Mouse (Mus musculus) cerebellum, adult 2 months (tissue): ENCODE measurements around the gene Nrxn3. TPM values are rescaled to one million over a fixed set of nuclear protein-coding genes. Genes with fewer than 3 reads are reported as not detected.
A peak's percentile ranks its signal among the peaks of the same experiment; 100 is the strongest.

Source experiments
- DNase-seq, 2 experiments: peaks; one replicate each; pipeline ENCODE4 v3.0.0; 2021
- H3K27ac ChIP-seq: fragments of 200-500 bp; 2 replicates; pipeline ENCODE4 v1.5.1; 2012; ENCODE audit warnings: low read length, control low read depth, inconsistent platforms; ENCODE audit not compliant: insufficient read depth
- H3K27me3 ChIP-seq: fragments of 200-500 bp; 2 replicates; pipeline ENCODE4 v1.6.1; 2012; ENCODE audit warnings: inconsistent platforms, mild to moderate bottlenecking, low read length, moderate library complexity; ENCODE audit not compliant: control insufficient read depth, insufficient read depth
- H3K4me1 ChIP-seq: fragments of 200-500 bp; 2 replicates; pipeline ENCODE4 v1.6.1; 2011; ENCODE audit warnings: low read length; ENCODE audit not compliant: control insufficient read depth, insufficient read depth
- H3K4me3 ChIP-seq: fragments of 200-500 bp; replicated peaks from 2 replicates; pipeline ENCODE3; 2011; ENCODE audit warnings: mild to moderate bottlenecking, low read depth, low read length, control low read depth; ENCODE audit not compliant: insufficient read depth
- CTCF ChIP-seq: fragments of 200-500 bp; IDR thresholded peaks from 2 replicates; pipeline ENCODE4 v1.5.1; 2011; ENCODE audit warnings: low read depth, mild to moderate bottlenecking, control low read depth, low read length, moderate library complexity, borderline replicate concordance; ENCODE audit not compliant: insufficient read depth
- POLR2A ChIP-seq: fragments of 200-500 bp; IDR thresholded peaks from 2 replicates; pipeline ENCODE4 v1.6.1; 2011; ENCODE audit warnings: low read length, control low read depth, borderline replicate concordance; ENCODE audit not compliant: insufficient read depth
- WGBS: fragments of 180-500 bp; shearing (Covaris S2); methylation state at CpG from one replicate; pipeline ENCODE4 v1.1.7; 2018; 5-methylcytosine and 5-hydroxymethylcytosine counted together
- polyA plus RNA-seq: library from polyadenylated mRNA; depleted of rRNA; stranded (reverse); fragments of >200 nt; gene quantifications from 2 replicates; pipeline ENCODE4 v1.2.3, GENCODE M21; 2012

Gene Nrxn3
- polyA plus RNA-seq, 1 experiment, result 101 TPM

DNA sequence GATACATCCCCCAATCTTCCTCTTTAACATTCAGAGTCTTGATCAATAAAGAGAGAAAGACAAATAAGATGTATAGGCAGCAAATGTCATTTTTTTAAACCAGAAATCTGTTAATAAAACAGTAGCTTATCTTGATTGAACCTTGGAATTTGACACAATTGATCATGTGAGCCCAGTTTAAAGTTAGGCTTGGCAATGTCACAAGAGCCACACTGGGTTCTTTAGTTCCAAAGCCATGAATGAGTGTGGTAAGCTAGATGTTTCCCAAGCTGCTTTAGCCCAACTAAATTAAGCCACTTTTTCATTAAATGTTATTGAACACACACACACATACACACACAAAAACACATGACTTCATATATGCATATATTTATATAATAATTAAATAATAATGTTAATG is 786.3 kb downstream of the Nrxn3 start:
- no peaks in the 10 kb centered on the region for H3K27me3 ChIP-seq
- no peak for TF ChIP-seq CTCF
- TF ChIP-seq POLR2A, result no peak
- H3K27ac ChIP-seq, result no peak overlapping the region
- H3K4me3 ChIP-seq, result no peak overlapping the region
- H3K4me1 ChIP-seq, result no peaks in the 10 kb centered on the region; the same call in none of the 2 replicates
- DNase-seq, result no peak

DNA sequence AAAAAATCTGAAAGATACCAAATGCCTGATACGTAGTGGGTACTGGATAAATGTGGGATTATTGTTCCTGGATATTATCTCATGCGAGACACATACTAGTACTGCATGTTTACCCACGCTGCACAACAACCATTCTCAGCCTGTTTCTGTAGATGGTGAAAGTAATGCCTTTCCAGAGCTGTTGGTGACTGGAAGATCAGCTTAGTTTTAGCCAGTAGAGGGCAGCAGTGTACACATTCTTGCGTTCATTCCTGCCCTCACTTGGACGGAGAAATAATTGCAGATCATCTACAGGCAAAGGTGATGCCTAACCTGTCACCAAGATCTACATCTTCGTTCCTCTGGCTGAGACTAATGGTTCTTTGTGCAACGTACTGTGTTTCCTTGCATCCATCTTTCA is 791.1 kb downstream of the Nrxn3 start:
- 52% methylated on average over 7 of the region's 7 CpGs for WGBS
- H3K4me1 ChIP-seq, result no peaks in the 10 kb centered on the region
- DNase-seq, result peak; percentile 61 to 73
- H3K27ac ChIP-seq, result no peak overlapping the region
- TF ChIP-seq POLR2A, result no peak
- peak; percentile 71 for TF ChIP-seq CTCF
- no peak overlapping the region for H3K4me3 ChIP-seq
- no peaks in the 10 kb centered on the region for H3K27me3 ChIP-seq

GRCm38 (mm10) chr12:89516046-89516445 is 793.4 kb downstream of the Nrxn3 start:
- Histone ChIP-seq H3K27me3 (no peaks in the 10 kb centered on the region), H3K4me1 (no peaks in the 10 kb centered on the region), H3K27ac (no peak overlapping the region), H3K4me3 (no peak overlapping the region)
- 50% methylated on average over 6 of the region's 6 CpGs for WGBS
- TF ChIP-seq POLR2A (no peak), CTCF (no peak)
- no peak for DNase-seq

DNA sequence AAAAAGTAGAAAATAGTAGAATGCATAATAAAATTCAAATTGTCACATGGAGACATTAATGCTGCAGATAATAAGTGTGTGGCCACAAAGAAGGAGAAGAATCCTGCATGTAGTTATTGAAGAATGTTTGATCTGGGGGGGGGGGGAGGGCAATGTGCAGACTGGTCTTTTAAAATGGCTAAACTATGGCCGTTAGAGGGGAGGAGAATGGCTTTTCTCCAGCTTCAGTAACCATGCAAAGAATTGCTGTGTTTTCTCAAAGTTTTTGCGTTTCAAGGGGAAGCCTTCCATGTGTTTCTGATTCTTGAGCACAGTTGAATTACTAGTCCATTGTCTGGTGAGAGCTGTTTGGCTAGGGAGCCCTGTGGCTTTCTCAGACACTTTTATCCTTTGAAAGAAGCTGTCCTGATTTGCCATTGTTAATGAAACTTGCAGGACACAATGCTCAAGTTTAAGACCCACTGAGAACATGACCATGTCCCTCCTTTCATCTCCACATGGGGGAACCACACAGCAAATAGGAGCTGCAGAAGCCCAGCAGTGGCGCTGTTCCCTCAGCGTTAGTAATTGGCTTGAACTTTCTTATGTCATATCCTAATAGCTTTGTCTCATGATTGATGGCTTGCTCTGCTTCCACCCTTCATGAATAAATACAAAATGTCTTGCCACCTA is 808.1 kb downstream of the Nrxn3 start:
- WGBS, result 41% methylated on average over 4 of the region's 4 CpGs
- Histone ChIP-seq H3K4me3 (no peak overlapping the region), H3K27me3 (no peaks in the 10 kb centered on the region), H3K27ac (no peak overlapping the region), H3K4me1 (no peaks in the 10 kb centered on the region)
- TF ChIP-seq CTCF (0 out of 2 replicates have a peak, but pooled peaks have one; percentile 9), POLR2A (no peak)
- no peak for DNase-seq

- peaks cover 7% of the 10 kb centered on the region; the same call in 1 of the 2 replicates for H3K4me1 ChIP-seq
- no peaks in the 10 kb centered on the region for H3K27me3 ChIP-seq
- H3K4me3 ChIP-seq, result no peak overlapping the region
- TF ChIP-seq CTCF, result no peak
- no peak for TF ChIP-seq POLR2A
- 65% methylated on average over 2 of the region's 2 CpGs for WGBS
- no peak overlapping the region for H3K27ac ChIP-seq
- peak; percentile 25 to 28 for DNase-seq
Observed at GRCm38 (mm10) chr12:89551291-89551690, 828.6 kb downstream of the Nrxn3 start.

- no peak for TF ChIP-seq POLR2A
- no peak for TF ChIP-seq CTCF
- 14% methylated on average over 4 of the region's 4 CpGs for WGBS
- Histone ChIP-seq H3K27ac (peak overlapping the region; percentile 56; the same call in 1 of the 2 replicates), H3K27me3 (no peaks in the 10 kb centered on the region), H3K4me1 (peaks cover 12% of the 10 kb centered on the region; the same call in 1 of the 2 replicates), H3K4me3 (no peak overlapping the region)
- peak; percentile 71 to 93 for DNase-seq
Observed at GRCm38 (mm10) chr12:89553223-89553880, 830.7 kb downstream of the Nrxn3 start.

DNA sequence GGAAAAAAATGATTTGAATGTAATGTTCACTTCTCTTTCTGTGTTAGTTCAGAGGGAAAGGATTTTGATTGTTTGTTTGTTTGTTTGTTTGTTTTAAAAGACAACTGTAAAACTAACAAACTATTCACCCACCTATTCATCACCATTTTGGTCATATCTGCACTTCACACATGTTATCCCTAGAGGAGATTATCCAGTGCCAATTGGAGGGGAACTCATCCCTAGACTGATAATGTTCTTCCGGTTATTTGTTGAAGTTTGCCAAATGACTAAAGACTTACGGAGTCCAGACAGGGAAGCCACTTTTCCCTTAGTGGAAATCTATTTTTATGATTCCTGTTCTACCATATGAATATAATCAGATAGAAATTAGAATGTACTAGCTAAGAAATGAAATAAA is 831.5 kb downstream of the Nrxn3 start:
- 10% methylated on average over 2 of the region's 2 CpGs for WGBS
- peak in 1 of 2 experiments; percentile 43 for DNase-seq
- TF ChIP-seq CTCF, result no peak
- Histone ChIP-seq H3K27me3 (no peaks in the 10 kb centered on the region), H3K4me1 (peaks cover 12% of the 10 kb centered on the region; the same call in 1 of the 2 replicates), H3K4me3 (no peak overlapping the region), H3K27ac (no peak overlapping the region; the same call in 1 of the 2 replicates)
